Mouse (Mus musculus): ENCODE results near the gene Spats2l. TPM values are rescaled to one million over a fixed set of nuclear protein-coding genes. Genes with fewer than 3 reads are reported as not detected.

Gene Spats2l
- total RNA-seq, 2 experiments from 2014 or later = 6.1 to 9.5 TPM

DNA sequence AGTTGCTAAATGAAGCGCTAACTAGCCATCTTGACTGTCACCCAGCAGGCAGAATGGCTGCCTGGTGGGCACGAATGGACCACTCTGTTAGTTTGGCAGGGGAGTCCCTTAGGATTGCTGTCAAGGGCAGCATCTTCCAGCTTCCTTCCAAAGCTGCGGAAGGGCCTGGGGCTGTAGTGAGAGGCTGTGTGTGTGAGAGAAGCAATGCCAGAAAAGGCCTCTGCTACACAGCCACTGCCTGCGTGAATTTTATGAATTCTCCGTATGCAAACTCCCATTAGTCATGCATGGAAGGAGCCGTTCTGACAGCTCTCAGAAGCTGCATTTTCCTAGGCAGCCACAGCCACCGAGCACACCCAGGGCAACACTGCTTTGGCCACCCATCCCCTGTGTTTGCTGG, 101.5 kb downstream of the Spats2l start:
- intact Hi-C loops (cut with DNase I) = no loop called here
- no peak for DNase-seq

DNA sequence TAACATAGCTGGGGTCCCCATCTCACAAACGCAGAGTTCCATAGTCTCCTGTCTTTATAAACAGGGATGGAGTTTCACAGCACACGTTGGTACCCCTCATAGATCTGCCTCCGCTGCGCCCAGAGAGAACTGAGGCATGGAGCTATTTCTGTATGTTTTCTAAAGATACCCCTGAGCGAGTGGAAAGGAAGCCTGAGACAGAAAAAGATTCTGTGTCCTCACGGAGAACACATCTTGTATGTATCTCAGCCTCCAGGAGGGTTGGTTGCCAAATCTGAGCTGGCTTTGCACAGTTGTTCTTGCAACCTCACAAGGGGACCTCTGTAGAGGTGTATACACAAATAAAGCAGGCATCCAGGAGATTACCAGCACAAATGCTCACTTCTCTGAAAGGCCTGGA, 105.0 kb downstream of the Spats2l start:
- DNase-seq = no peak
- intact Hi-C loops (cut with DNase I) = no loop called here

DNA sequence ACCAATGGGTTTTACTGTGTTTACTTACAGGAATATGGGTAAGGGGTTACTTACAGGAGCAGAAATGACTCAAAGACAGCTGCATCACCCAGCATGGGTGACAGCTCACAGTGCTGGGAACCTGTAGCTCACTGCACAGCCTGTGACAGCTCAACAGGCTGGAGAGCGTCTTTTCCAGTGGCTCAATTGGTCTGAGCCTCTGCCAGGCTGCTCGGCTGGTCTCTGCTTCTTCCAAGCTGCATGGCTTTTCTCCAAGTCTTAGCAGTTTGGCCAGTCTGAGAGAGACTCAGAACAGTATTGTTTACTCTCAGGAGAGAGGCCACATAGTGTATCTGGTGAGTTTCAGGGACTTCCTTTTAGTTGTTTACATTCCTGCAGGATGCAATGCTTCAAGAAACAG, 110.9 kb downstream of the Spats2l start:
- intact Hi-C loops (cut with DNase I) = no loop called here
- DNase-seq = peak; percentile 23 to 26

DNA sequence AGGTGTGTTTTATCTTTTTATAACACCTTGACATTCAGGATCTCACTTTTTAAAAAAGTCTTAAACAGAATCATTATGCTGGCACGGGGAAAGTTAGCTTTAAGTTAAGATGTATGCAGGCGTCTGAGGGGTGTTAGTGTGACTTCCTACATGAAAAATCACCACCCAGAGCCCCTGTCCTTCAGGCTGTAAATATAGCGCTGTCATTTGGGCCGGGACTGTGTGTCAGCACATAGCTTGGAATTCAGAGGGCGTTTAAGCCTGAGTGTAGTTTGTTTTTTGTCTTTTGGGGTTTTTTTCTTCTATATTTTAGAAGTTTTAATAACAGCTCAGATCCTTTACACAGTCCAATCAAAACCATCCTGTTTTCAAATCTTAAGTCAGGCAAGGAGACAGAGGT, 115.8 kb downstream of the Spats2l start:
- intact Hi-C loops (cut with DNase I) = loop anchor here (5.0 kb wide), 1 partner anchor 33 kb away; no protein-coding TSS in a partner anchor
- DNase-seq = no peak

DNA sequence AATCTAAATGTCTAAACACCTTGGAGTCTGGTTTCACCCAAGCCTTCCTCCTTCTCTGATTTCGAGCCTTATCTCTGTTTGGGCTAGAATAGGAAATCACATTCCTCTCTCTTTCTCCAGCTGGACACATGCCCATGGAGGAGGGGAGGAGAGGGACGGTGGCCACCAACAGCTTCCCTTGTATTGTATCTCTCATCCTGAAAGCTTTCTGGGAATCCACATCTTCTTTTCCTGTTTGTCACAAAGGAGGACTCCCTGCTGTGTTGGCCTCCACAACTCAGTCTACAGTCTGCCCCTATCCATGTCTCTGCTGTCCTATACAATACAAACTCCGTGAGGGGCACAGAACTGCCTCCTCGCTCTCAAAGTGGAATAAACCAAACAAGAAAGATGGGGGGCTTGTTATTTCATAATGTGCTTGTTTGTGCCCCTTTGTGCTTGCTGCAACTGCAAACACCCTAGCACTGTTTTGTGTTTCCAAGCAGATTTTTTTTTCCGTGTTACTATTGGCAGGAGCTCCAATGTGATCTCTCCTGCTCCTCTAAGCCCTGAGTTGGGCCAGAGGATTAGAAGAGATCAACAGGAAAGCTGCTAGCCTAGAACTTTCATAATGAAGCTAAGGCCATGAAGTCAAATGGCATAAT, 116.4 kb downstream of the Spats2l start:
- DNase-seq = peak; percentile 41 to 53
- intact Hi-C loops (cut with DNase I) = loop anchor here (5.0 kb wide), 1 partner anchor 33 kb away; no protein-coding TSS in a partner anchor

DNA sequence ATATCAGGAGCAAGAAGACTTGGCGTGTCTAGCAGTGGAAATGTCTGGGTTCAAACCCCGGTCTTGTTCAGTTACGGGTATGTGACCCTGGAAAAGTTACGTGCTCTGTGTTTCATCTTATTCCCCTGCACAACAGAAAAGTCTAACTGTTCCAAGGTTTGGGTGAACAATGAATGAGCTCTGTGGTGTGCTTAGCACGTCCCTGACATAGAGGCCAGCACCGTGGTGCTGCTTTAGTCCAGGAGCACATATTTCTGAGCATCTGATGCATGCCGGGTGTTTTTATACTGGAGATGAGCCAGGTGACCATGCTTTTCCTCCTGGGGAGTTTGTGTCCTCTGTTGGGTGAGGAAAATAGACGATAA, 116.9 kb downstream of the Spats2l start:
- intact Hi-C loops (cut with DNase I) = loop anchor here (5.0 kb wide), 1 partner anchor 34 kb away; no protein-coding TSS in a partner anchor
- no peak for DNase-seq

DNA sequence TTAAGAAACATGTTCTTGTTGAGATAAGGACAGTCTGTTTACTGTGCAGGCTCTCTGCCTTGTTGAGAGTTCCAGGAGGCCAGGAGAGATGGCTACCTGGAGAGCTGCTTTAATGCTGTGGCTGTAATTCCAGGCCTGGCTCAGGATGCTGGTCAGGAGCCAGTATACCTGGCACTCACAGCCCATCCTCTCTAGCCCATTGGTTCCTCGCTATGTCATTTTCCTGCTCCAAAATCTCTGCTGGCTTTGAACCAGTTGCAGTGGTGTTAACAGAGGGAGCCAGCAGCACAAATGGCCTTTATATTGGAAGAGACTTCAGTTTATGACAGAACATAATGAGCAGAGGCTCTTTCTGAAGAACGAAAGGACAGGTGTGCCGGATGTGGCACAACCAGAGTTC, 127.5 kb downstream of the Spats2l start:
- DNase-seq = no peak
- intact Hi-C loops (cut with DNase I) = no loop called here

DNA sequence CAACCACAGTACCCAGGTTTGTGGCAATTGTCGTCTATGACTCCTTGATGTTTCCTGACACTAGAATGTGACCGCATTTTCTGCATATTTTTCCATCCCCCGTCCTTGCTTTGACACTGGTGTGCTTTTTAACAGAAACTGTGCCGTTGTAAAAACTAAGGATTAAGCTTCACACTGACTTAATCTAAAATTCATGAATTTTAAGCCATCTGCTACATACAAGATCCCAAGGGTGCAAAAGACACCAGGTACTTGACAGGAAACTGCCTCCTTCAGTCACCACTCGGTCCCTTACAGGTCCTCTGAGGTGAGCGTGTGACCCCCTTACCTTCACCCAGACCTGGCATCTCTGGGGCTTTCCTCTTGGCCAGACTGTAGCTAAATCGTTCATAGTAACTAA, 129.8 kb downstream of the Spats2l start:
- intact Hi-C loops (cut with DNase I) = no loop called here
- no peak for DNase-seq

DNA sequence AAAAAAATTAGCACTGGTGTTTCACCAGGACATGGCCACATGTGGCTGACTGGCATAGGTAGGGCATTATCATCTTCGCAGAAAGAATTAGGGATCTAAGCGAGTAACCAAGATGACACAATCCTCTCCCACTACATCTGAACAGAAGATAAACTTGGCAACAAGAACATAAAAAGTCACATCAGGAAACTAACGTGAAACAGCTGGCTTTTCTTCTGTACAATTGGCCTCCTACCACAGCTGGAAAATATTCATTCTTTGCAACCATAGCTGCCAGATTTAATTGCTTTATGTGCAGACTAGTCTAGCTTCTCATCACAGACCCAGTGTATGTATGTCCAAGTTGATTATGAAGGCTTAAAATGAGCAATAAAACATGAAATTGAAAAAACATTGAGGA, 131.9 kb downstream of the Spats2l start:
- peak in 1 of 2 experiments; percentile 9 for DNase-seq
- intact Hi-C loops (cut with DNase I) = no loop called here

DNA sequence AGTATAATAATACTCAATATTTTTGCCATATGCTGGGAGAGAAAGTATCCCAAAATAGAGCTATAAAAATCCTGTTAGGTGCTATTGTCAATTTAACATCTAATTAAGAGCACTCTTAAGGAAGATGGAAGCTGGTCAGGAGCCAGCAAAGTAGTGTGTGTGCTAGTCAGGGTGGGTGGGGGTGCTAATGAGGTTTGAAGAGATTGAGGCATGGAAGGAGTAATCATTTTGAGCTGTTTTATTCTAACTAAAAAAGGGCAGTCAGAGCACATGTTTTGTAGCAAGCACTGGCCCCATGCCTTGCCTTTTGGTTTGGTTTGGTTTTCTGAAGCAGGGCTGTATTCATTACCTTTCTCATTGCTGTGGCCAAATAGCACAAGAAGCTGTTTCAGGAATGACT, 132.3 kb downstream of the Spats2l start:
- DNase-seq = no peak
- intact Hi-C loops (cut with DNase I) = no loop called here

DNA sequence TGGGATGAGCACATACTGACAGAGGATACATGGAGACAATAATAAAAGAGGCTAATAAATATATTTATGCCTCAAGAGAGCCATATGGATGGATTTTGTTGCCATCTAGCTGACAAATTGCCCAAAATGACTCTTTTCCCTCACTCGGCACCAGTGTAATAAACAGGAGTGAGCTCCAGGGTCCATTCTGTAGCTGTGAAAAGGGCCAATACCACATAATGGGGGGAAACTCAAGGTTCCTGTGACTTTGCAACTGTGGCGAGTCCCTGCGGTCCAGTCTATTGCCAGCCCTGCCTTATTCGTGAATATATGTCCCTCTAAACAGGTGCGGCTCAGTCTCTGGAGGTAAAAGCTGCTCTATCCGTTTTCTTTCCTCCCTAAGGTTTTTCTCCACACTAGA, 137.6 kb downstream of the Spats2l start:
- intact Hi-C loops (cut with DNase I) = no loop called here
- DNase-seq = no peak

DNA sequence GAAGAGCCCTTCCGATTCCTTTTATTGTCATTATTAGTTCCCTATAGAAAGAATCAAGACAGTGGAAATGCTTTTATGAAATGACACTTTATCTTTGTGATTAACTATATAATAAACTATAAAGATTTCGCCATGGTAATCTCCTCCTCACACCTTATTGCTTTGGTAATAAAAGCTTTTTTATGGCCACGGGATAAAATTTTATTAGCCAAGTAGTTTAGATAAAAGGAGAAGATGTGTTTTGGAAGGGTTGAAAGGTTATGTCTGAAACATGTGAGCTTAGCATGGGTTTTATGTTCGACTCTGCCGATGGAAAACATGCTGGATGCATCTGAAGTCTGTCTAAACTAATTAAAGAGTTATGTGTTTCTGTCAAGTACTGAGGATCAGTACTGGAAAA, 143.4 kb downstream of the Spats2l start:
- intact Hi-C loops (cut with DNase I) = no loop called here

DNA sequence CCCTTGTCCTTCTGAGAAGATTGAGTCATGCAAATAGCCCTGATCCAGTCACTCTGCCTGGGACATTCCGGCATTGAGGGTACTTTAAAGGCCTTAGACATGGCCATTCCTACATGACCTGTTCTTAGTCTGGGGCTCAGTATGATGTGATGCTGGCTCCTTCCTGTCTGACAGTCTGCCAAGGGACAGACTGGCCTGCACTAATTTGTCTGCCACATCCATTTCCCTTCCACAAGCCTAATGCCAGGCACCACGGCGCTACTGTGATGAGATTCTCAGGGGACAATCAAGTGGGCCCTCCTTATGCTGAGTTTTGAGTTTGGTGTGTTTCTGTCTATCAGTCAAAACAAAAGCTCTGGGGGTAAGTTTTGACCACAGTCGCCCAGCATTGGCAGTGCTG, 144.6 kb downstream of the Spats2l start:
- DNase-seq = no peak
- intact Hi-C loops (cut with DNase I) = no loop called here

More for the DNA sequence above, 143.4 kb downstream of the Spats2l start:
- no peak for DNase-seq

DNA sequence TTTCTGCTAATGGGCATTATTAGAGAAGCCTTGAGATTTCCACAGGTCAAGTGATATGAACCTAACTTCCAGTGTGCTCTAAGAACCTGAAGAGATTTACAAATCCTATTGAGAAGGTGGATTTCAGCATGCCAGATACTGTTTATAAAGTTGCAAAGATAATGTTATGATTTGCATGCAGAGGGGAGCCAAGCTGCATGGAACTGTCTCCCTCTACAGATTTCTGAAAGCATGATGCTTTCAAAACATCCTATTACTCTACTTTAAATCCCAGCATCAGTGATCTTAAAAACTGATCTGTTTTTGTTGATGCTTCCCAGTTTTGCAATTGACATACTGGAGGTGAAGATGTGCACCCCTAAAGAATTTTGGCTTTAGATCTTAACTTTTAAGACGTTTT, 160.3 kb downstream of the Spats2l start:
- intact Hi-C loops (cut with DNase I) = no loop called here
- DNase-seq = no peak

DNA sequence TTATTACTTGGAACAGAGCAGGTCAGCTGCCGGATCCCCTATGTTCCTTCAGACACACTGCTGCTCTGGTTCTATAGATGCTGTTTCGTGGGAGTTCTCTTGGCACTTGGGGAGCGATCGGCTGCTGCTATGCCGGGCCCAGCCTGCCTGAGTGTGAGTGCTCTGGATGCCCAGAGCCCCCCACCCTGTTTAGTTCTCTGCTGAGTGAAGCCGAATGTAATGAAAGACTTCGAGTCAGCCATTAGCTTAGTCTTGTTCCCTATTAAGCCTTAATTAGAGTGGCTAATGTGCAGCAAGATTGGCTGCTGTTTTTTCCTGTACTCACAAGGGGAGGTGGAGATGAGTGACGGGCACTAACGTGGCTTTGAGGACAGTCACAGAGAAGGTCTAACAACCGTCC, 166.7 kb downstream of the Spats2l start:
- no peak for DNase-seq
- intact Hi-C loops (cut with DNase I) = no loop called here

DNA sequence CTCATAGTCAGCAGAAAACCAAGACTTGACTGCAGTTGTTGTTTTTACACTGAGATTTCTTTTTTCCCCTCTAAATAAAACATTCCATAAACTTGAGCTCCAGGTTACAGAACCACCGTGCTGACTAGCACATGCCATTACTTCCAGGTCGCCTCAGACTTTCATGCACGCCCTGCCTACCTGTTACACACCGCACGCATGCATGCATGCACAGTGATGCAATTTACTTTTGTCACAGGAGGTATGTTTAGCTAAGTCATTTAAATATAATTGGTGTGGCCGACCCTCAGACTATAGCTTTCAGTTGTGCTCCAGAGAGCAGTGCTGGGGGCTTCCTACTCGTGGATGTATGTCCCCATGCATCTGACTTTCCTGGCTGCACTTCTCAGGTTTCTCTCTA, 167.1 kb downstream of the Spats2l start:
- intact Hi-C loops (cut with DNase I) = no loop called here
- DNase-seq = no peak

DNA sequence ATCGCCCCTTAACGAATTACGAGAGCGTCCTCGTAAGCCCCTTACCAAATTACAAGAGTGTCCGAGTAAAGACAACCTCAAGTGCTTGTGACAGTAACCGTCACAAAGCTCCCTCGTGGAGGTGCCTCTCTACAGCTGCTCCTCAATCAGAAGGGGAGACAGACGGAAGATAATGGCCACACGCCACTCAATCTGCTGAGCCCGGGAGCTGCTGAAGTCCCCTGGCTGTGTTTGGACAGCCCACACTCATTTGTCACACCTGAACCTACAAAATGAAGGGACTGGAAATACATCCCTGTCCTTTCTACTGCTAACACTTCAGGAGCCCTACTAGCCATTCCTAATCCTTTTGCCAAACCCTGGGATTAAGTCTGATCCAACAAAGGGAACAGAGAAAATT, 167.8 kb downstream of the Spats2l start:
- intact Hi-C loops (cut with DNase I) = no loop called here
- no peak for DNase-seq

DNA sequence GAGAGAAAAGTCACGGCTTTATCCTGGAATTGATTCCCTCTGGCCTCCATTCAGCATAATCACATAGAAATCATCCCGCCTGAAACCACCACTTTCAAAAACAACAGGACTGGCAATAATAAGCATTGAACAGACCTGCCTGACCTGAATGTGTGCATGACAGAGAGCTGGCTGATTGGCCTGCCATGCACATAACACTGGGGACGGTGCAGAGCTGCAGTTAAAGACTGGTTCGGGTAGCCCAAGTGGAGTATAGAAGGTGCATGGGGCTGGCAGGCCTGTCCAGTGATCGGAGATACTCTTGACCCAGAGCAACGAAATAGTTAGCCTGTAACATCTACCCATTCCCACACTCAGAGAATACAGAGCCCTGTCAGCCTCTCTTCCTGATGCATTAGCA, 168.3 kb downstream of the Spats2l start:
- intact Hi-C loops (cut with DNase I) = no loop called here
- no peak for DNase-seq

DNA sequence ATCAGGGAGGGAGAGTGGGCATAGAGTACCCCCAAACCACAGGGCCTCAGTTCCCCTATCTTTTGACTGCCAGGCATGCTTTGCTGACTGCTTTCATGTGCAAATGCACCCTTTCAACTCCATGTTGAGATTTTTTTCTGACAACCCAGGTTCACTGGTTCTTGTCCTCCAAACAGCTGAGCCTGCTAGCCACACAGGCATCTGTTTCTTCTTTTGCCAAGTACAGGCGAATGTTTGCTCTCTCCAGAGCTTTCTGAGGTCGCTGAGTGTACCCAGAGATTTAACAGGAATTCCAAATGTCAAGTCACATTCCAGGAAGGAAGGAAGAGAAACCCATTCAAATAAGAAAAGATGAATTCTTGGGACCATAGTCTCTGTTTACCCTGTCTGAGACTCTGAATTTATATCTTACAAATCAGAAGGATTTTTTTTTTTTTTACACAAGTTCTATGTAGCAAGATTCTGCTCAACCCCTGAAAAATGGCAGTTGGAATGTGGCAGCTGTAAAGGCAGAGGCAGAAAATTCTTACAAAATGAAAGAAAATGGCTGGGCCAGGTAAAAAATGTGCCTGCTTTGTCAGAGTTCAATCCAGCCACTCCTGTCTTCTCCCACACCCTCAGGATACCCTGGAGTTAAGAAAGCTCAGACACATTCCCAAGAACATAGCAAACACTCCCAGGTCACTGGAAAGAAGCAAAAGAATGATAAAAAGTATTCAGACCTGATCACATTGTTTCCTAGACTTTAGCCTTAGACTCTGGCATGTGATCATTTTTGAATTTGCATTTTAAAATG, 173.8 kb downstream of the Spats2l start:
- intact Hi-C loops (cut with DNase I) = loop anchor here (5.0 kb wide), 1 partner anchor 170 kb away; no protein-coding TSS in a partner anchor
- DNase-seq = no peak

DNA sequence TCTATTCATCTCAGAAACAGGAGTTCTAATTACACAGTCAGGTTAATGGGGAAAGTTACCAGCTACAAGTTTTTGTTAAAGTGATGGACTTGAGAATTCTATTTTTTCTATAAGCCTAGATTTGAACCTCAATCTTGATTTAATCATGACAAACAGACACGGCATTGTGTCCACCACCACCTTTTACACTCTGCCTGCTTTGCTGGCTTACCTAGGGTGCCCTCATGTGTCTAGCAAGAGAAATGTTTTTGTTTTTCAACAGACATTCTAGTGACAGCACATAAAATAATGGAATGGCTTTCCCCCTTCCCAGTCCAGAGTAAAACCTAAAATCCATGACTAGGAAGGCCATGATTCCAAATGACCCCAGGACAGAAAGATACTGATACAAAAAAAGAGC, 175.2 kb downstream of the Spats2l start:
- intact Hi-C loops (cut with DNase I) = loop anchor here (1.0 to 5.0 kb wide), 2 partner anchors 172 to 520 kb away; no protein-coding TSS in a partner anchor
- peak in 1 of 2 experiments; percentile 8 for DNase-seq

DNA sequence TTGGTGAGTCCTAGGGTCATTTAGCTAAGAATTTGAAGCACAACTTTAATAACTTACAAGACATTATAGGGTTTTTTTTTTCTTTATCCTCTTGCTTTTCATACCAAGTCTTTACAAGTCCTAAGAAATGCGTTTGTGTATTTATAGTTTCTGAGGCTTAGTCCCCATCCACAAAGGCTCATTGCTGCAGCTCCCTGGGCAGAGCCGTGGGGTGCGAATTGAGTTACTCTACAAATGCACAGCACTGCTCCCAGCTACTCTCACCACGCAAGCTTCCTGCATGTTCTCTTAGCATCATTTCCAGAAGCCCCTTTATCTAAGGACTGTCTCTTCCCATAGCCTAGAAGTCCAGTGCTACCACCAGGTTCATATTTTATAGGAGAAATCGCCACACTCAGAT, 175.8 kb downstream of the Spats2l start:
- intact Hi-C loops (cut with DNase I) = loop anchor here (1.0 to 5.0 kb wide), 2 partner anchors 172 to 520 kb away; no protein-coding TSS in a partner anchor
- DNase-seq = no peak

DNA sequence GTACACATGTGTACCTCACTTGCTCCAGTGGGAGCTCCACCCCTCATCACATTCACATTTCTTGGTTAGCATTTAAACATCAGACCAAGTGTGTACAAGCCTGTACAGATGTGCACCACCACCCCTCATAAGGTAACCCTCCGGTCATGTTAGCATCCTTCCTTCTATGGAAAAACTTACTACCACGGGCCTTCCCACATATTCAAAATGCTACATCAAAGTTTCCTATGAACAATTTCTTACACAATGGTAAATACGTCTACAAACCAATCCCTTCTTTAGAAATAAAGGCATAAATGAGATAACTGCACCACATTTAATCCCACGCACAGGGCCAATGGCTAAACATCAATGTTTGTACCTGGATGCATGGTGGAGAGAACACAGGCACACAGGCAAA, 178.5 kb downstream of the Spats2l start:
- DNase-seq = no peak
- intact Hi-C loops (cut with DNase I) = no loop called here

All from heart, postnatal 36 days (tissue).